Mouse (Mus musculus): Measurements from ENCODE around the gene Prpf18.

Gene Prpf18

DNA sequence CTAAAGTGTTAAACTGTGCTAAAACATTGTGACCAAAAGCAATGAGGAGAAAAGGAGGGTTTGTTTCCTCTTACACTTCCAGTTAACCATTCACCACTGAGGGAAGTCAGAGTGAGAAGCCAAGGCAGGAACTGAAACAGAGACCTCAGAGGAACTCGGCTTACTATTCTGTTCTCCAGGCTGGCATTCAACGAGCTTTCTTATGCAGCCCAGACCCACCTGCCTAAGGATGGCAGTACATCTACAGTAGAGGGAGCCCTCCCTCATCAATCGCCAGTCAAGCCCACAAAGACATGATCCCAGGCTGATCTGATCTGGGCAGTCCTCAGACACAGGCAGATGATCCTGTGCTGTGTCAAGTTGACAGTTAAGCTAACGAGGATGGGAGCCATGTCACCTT is 78.5 kb downstream of the Prpf18 start:
- DNase-seq = no peak

DNA sequence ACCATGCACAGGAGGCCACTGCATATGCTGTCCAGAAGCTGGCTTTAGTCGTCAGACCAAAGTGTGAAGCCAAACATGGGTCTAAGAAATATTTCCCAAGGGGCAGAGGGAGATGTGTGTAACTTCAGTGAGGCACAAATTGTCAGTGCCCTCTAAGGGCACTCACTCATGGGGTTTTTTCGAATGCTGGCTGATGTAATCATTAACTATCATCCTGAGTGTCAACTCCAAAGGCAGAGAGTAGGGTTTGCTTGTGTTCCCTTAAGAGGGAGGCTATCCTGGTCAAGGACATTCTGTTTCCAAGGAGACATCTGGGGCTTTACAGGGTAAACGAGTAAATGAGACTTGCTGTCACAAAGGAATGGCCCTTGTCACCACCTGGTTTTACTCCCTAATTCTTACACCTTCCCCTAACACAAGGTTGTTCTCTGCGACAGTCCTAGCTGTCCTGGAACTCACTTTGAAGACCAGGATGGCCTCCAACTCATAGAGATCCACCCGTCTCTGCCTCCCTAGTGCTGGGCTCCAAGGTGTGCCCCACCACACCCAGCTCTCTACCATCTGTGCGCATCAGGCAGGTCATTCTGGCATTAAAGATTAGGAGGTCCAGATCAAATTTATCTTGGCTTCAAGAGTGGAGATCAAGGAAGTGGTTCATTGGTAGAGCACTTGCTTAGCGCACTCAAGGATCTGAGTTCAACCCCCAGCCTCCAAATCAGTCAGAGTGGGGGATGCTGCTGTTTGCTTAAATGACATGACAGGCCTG is 79.2 kb downstream of the Prpf18 start:
- no peak for DNase-seq

Measured in thymus, postnatal 14 days (tissue).